Mouse (Mus musculus) ES-E14 (cell line): ENCODE measurements around the gene Pts. TPM values are rescaled to one million over a fixed set of nuclear protein-coding genes. Genes with fewer than 3 reads are reported as not detected.

Source experiments
- DNase-seq: peaks from one replicate; pipeline ENCODE4 v3.0.0-alpha.2; 2013; ENCODE audit warnings: low read depth, low spot score
- H3K27ac ChIP-seq: 2 replicates; pipeline ENCODE4 v1.5.1; 2012; ENCODE audit warnings: low read depth, mild to moderate bottlenecking, low read length, moderate library complexity, mixed read lengths; ENCODE audit not compliant: poor library complexity, insufficient read depth, severe bottlenecking
- H3K36me3 ChIP-seq: 2 replicates; pipeline ENCODE4 v1.6.1; 2012; ENCODE audit warnings: mild to moderate bottlenecking, low read length, moderate library complexity, mixed read lengths; ENCODE audit not compliant: control insufficient read depth, poor library complexity, insufficient read depth, severe bottlenecking
- H3K4me1 ChIP-seq, 2 experiments: fragments of 150-350 bp in 1 of 2; sonication (generic) in 1 of 2; 2 replicates each; pipeline ENCODE4 v1.6.1; 2012; ENCODE audit warnings: low read length in 2 of 2, mild to moderate bottlenecking in 1 of 2, mixed read lengths in 1 of 2; ENCODE audit not compliant: control insufficient read depth in 2 of 2, insufficient read depth in 2 of 2, poor library complexity in 1 of 2
- H3K4me3 ChIP-seq, 2 experiments: fragments of 150-350 bp in 1 of 2; sonication (generic) in 1 of 2; 2 replicates each; pipeline ENCODE4 v1.5.1; 2012; ENCODE audit warnings: low read length in 2 of 2, low read depth in 1 of 2, mild to moderate bottlenecking in 1 of 2, mixed read lengths in 1 of 2; ENCODE audit not compliant: insufficient read depth in 1 of 2, poor library complexity in 1 of 2, severe bottlenecking in 1 of 2
- H3K9ac ChIP-seq: 2 replicates; pipeline ENCODE4 v1.6.1; 2012; ENCODE audit warnings: low read depth, mild to moderate bottlenecking, low read length, mixed read lengths; ENCODE audit not compliant: poor library complexity, insufficient read depth, severe bottlenecking
- H3K9me3 ChIP-seq: fragments of 150-350 bp; sonication (generic); 2 replicates; pipeline ENCODE4 v1.6.1; 2012; ENCODE audit warnings: low read depth, mild to moderate bottlenecking, low read length; ENCODE audit not compliant: control insufficient read depth, insufficient read depth
- CHD2 ChIP-seq: IDR thresholded peaks from 2 replicates; pipeline ENCODE4 v1.6.1; 2014; ENCODE audit warnings: mild to moderate bottlenecking, low read depth, low read length, inconsistent platforms
- HCFC1 ChIP-seq: IDR thresholded peaks from 2 replicates; pipeline ENCODE4 v1.6.1; 2012; ENCODE audit warnings: low read length, inconsistent platforms, borderline replicate concordance; ENCODE audit not compliant: insufficient read depth
- MAFK ChIP-seq: IDR thresholded peaks from 2 replicates; pipeline ENCODE4 v1.6.1; 2014; ENCODE audit warnings: mild to moderate bottlenecking, low read depth, low read length, inconsistent platforms; ENCODE audit not compliant: insufficient read depth
- ZC3H11A ChIP-seq: IDR thresholded peaks from 2 replicates; pipeline ENCODE4 v1.6.1; 2012; ENCODE audit warnings: low read depth, mild to moderate bottlenecking, inconsistent platforms, low read length, borderline replicate concordance
- ZNF384 ChIP-seq: IDR thresholded peaks from 2 replicates; pipeline ENCODE4 v1.6.1; 2012; ENCODE audit warnings: low read depth, low read length, inconsistent platforms
- in situ Hi-C, 2 experiments: fragments of 600-800 bp; cut with MboI; formaldehyde crosslinking; loops; one replicate each; pipeline ENCODE4 v1.15.1; 2025; ENCODE audit warnings: low sequenced_read_pairs in 2 of 2, inconsistent platforms in 1 of 2; ENCODE audit not compliant: unreplicated experiment in 2 of 2
- total RNA-seq: library from RNA; depleted of rRNA; stranded (reverse); fragments of 300-350 nt; gene quantifications from 2 replicates; pipeline ENCODE4 v1.2.3, GENCODE M21; 2012

Gene Pts
- total RNA-seq, 1 experiment, result 6.8 TPM

DNA sequence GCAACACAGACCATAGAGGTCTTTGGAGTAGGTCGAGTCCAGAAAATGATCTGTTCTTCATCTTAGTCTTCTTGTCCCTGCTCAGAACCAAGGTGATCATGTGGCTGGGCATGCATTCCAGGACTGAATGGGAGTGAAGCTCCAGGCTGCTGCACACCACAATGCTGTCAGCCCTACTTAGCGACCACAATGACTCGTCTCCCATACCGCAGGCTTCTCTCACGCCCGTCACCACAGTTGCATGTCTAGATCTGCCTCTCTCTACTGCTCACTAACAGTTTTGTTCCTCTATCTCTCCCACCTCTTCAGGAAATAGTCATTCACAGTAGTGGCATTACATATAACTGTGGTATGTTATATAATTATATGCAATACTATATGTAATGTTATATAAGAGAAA is 7.8 kb downstream of the Pts start:
- in situ Hi-C loops, result loop anchor here in 1 of 2 experiments (10.0 kb wide), 1 partner anchor 1026 kb away; no protein-coding TSS in a partner anchor
- no peak overlapping the region for H3K9ac ChIP-seq
- no peak for DNase-seq
- H3K27ac ChIP-seq, result no peak overlapping the region
- no peaks in the 10 kb centered on the region for H3K9me3 ChIP-seq
- H3K4me3 ChIP-seq, result no peak overlapping the region
- 0 out of 4 replicates have a peak, but pooled peaks cover 0 to 4% of the 10 kb centered on the region in 2 experiments for H3K4me1 ChIP-seq
- no peaks in the 10 kb centered on the region for H3K36me3 ChIP-seq
- TF ChIP-seq MAFK (no peak), ZC3H11A (no peak), ZNF384 (no peak), CHD2 (no peak), HCFC1 (no peak)

DNA sequence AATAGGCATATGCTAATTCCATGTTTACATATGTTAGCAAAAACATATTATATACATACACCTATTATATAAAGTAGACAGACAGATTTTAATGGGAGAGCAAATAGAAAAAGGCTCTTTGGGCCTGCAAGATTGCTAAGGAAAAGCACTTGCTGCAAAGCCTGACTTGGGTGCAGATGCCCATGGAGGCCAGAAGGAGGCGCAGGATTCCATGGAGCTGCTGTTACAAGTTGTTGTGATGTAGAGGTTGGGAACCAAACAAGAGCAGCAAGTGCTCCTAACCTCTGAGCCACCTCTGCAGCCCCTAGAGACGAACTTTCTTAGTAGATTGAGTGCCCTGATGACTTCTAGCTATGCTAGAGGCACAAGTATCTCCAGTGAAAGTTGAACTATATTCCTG is 9.7 kb downstream of the Pts start:
- H3K27ac ChIP-seq, result no peak overlapping the region
- no peak overlapping the region for H3K4me3 ChIP-seq
- no peak overlapping the region for H3K9ac ChIP-seq
- in situ Hi-C loops, result no loop called here
- no peaks in the 10 kb centered on the region for H3K36me3 ChIP-seq
- TF ChIP-seq ZC3H11A (peak; percentile 23; the same call in 1 of the 2 replicates), MAFK (no peak)
- 0 out of 4 replicates have a peak, but pooled peaks cover 0 to 4% of the 10 kb centered on the region in 2 experiments for H3K4me1 ChIP-seq
- H3K9me3 ChIP-seq, result no peaks in the 10 kb centered on the region
- peak; percentile 66 for DNase-seq

DNA sequence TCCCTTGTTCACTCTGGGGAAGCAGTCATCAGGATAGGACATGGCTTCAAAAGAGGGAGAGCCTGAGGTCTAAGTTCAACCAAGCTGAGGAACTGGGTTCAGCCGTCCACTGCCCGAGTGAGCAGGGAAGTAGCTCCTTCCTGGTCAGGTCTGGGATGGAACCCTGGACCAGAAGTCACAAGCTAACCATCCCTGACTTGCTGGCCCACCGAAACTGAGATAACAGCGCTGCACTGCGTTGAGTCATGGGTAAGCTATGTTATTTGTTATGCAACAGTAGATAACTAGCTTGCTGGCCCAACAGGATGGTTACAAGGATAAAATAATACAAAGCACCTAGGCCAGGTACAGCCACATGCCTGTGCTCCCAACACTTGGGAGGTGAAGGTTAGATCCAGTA is 13.1 kb downstream of the Pts start:
- Histone ChIP-seq H3K36me3 (no peaks in the 10 kb centered on the region), H3K9me3 (no peaks in the 10 kb centered on the region), H3K9ac (no peak overlapping the region), H3K4me3 (no peak overlapping the region), H3K4me1 (0 out of 4 replicates have a peak, but pooled peaks cover 0 to 4% of the 10 kb centered on the region in 2 experiments), H3K27ac (no peak overlapping the region)
- no peak for DNase-seq
- in situ Hi-C loops, result no loop called here
- TF ChIP-seq ZNF384 (no peak), MAFK (no peak), ZC3H11A (no peak), HCFC1 (no peak), CHD2 (no peak)

- TF ChIP-seq HCFC1 (no peak), MAFK (no peak), ZNF384 (no peak), ZC3H11A (no peak)
- in situ Hi-C loops, result no loop called here
- Histone ChIP-seq H3K9me3 (no peaks in the 10 kb centered on the region), H3K4me1 (no peaks in the 10 kb centered on the region), H3K36me3 (no peaks in the 10 kb centered on the region), H3K27ac (no peak overlapping the region), H3K4me3 (no peak overlapping the region), H3K9ac (no peak overlapping the region)
- DNase-seq, result no peak
Observed at GRCm38 (mm10) chr9:50507570-50507969, 21.0 kb downstream of the Pts start.

DNA sequence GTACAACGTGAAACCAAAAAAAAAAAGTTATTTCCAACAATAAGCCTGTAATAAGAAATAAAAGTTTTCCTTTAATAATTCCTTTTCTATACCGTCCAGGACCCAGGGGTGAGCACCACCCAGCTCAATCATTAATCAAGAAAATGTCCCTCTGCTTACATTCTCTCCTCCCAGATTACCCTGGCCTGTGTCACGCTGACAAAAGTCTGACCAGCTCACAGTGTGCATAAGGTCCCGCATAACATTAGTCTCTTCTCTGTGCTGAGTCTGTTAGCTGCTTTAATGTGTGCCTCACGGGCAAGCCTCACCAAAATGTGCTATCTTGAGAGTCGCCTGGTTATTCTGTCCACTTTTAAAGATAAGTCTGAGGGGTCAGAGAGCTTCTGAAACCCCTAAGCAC is 23.1 kb downstream of the Pts start:
- DNase-seq, result no peak
- no peak overlapping the region for H3K9ac ChIP-seq
- in situ Hi-C loops, result no loop called here
- no peak overlapping the region for H3K27ac ChIP-seq
- TF ChIP-seq ZC3H11A, result no peak
- no peaks in the 10 kb centered on the region for H3K9me3 ChIP-seq
- no peak overlapping the region for H3K4me3 ChIP-seq
- H3K4me1 ChIP-seq, result no peaks in the 10 kb centered on the region
- no peaks in the 10 kb centered on the region; the same call in 1 of the 2 replicates for H3K36me3 ChIP-seq
